9 mouse cellular contexts compared by ENCODE assay signal in the genomic region with DNA sequence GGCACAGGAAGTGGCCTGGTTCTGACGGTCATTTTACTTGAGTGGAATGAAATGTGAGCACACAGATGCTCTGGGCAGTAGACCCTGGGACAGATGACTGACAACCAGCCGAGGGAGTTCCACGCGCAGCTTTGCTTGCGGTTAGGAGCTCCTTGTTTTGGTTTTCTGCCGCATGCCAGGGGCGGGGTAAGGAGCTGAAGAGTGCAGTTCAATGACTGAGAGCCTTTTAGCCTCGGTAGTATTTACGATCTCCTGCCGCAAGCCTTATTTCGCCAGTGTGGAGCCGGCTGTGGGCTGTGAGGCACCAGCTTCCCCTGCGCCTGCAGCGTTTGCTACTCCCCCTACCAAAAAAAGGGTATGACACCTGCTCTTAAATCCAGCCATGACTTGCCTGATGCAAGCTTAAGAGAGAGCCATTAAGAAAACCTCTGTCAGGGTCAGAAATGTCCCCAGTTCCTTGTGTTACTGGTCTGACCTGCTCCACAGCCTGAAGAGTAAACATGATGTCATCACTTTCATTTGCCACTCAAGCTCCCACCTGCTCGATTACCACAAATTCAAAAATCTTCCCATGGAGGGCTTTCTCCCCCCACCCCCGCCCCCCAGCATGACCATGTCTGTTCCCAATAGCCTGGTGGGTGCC. TPM values are rescaled to one million over a fixed set of nuclear protein-coding genes. Genes with fewer than 3 reads are reported as not detected.
DNase-seq lines count a peak whose midpoint lies in the region; ATAC-seq and TF ChIP-seq lines count a peak whose summit lies in the region.
"Had no signal": no experiment of that assay in that cellular context is flagged by ENCODE, and none has a peak within 500 bp of the region (broad histone marks: within the 10 kb centered on the region; RNA-seq: fewer than 3 reads in every experiment).

No protein-coding gene starts in this region.

- POLR2A ChIA-PET in Patski (lab: Charles Lee) = interaction anchor here (0.7 kb wide), 1 partner anchor 693 kb away, joined by 3 read pairs; no protein-coding TSS in a partner anchor

- in situ Hi-C loops in Patski (cut with MboI; ENCODE audit: low pct_unique_long_range_greater_than_20kb) = no loop called here

- no peak overlapping the region for H3K4me3 ChIP-seq in heart, embryonic 11.5 days (ENCODE audit: low read depth, low read length)
- peak overlapping the region; percentile 7; the same call in 1 of the 2 replicates for H3K4me3 ChIP-seq in intestine, embryonic 15.5 days (replicated peaks)

- H3K4me1 ChIP-seq in heart, embryonic 11.5 days (ENCODE audit: control insufficient read depth, insufficient read depth, low read length) = no peaks in the 10 kb centered on the region
- H3K4me1 ChIP-seq in intestine, embryonic 15.5 days (replicated peaks) = peaks cover 12% of the 10 kb centered on the region; the same call in 1 of the 2 replicates

- CTCF ChIA-PET in Patski (lab: Charles Lee) = interaction anchor here (1.3 to 1.4 kb wide), 2 partner anchors 19 to 356 kb away, joined by 3 read pairs; no protein-coding TSS in a partner anchor

- no peak overlapping the region for H3K9ac ChIP-seq in heart, embryonic 11.5 days (ENCODE audit: low read depth, low read length)
- H3K9ac ChIP-seq in intestine, embryonic 15.5 days = peak overlapping the region; percentile 37; the same call in 1 of the 2 replicates

- peaks cover 4% of the 10 kb centered on the region; the same call in 1 of the 2 replicates for H3K27me3 ChIP-seq in heart, embryonic 11.5 days (ENCODE audit: control insufficient read depth, insufficient read depth, low read length)
- H3K27me3 ChIP-seq in Patski = peaks cover 13% of the 10 kb centered on the region
- no peaks in the 10 kb centered on the region for H3K27me3 ChIP-seq in intestine, embryonic 15.5 days (replicated peaks)

- H3K4me2 ChIP-seq in heart, embryonic 11.5 days = peak overlapping the region; percentile 11; the same call in 1 of the 2 replicates
- H3K4me2 ChIP-seq in intestine, embryonic 15.5 days (replicated peaks) = peak overlapping the region; percentile 49

- TF ChIP-seq CTCF in Patski (IDR thresholded peaks at IDR 0.05) = no peak

- no peak overlapping the region for H3K27ac ChIP-seq in heart, embryonic 11.5 days (ENCODE audit: low read depth, low read length)
- H3K27ac ChIP-seq in intestine, embryonic 15.5 days = peak overlapping the region; percentile 70; the same call in 1 of the 2 replicates

- H3K9me3 ChIP-seq in heart, embryonic 11.5 days (replicated peaks; ENCODE audit: control insufficient read depth, low read length) = no peaks in the 10 kb centered on the region
- no peaks in the 10 kb centered on the region for H3K9me3 ChIP-seq in intestine, embryonic 15.5 days

- intact Hi-C loops in heart, postnatal 14 days (cut with DNase I) = no loop called here
- intact Hi-C loops in gastrocnemius, postnatal 14 days (cut with DNase I; ENCODE audit: low total_unique reads) = no loop called here

- ATAC-seq in heart, embryonic 11.5 days (replicated peaks; ENCODE audit: insufficient number of reproducible peaks, low FRiP score, low TSS enrichment) = no peak
- ATAC-seq in Patski = peak; percentile 21
- peak; percentile 85 for ATAC-seq in intestine, embryonic 15.5 days
- no peak for ATAC-seq in erythroblast, adult 5-6 weeks (replicated peaks; ENCODE audit: low FRiP score, poor library complexity, severe bottlenecking)

- no peak for DNase-seq in heart, postnatal 14 days
- DNase-seq in Patski (ENCODE audit: low read depth, low spot score) = no peak
- DNase-seq in lung, postnatal 25 days (ENCODE audit: low spot score) = peak; percentile 37
- no peak for DNase-seq in gastrocnemius, postnatal 14 days
- no peak for DNase-seq in Muller cell, postnatal 12 days (ENCODE audit: inconsistent ontology term)
- DNase-seq: gastrocnemius, postnatal 25 days had no signal

- WGBS in heart, embryonic 11.5 days (ENCODE audit: insufficient replicate concordance) = 26% methylated on average over 16 of the region's 16 CpGs
- 8% methylated on average over 16 of the region's 16 CpGs for WGBS in intestine, embryonic 15.5 days

- H3K36me3 ChIP-seq in heart, embryonic 11.5 days (ENCODE audit: control insufficient read depth, insufficient read depth, low read length) = no peaks in the 10 kb centered on the region
- no peaks in the 10 kb centered on the region for H3K36me3 ChIP-seq in intestine, embryonic 15.5 days

RNA-seq across cellular contexts. Expression of gene Entpd3, which starts 7.5 kb away (rescaled TPM):
- polyA plus RNA-seq in heart, embryonic 11.5 days (2014; fragmentation: Nextera tagmentation; extraction: Ambion mirVana) = 0.20 and 0.66 TPM in 2 replicates
- under 1 TPM in 1 of 2 experiments, not detected in 1; 0.24 TPM for total RNA-seq in heart, postnatal 14 days (2021)
- polyA plus RNA-seq in Patski (2021) = not detected
- polyA plus RNA-seq in intestine, embryonic 15.5 days (2015; fragmentation: Nextera tagmentation; extraction: Ambion mirVana) = 2.2 TPM in 2 replicates
- total RNA-seq in gastrocnemius, postnatal 14 days (2021) = not detected
- 0.63 TPM in 1 of 2 replicates, not detected in the other for total RNA-seq in erythroblast, adult 5-6 weeks (2015; ENCODE audit: low replicate concordance)
- total RNA-seq in erythroblast, adult 5-6 weeks (2017; ENCODE audit: low replicate concordance) = 0.17 TPM in 1 of 2 replicates, not detected in the other
- total RNA-seq: gastrocnemius, postnatal 25 days had no signal

RNA-seq across cellular contexts. Expression of gene Rpl14, which starts 24.1 kb away (rescaled TPM):
- polyA plus RNA-seq in heart, embryonic 11.5 days (2014; fragmentation: Nextera tagmentation; extraction: Ambion mirVana) = 644 and 729 TPM in 2 replicates
- total RNA-seq in heart, postnatal 14 days (2021) = 100 to 1,000 TPM; 270 to 309 TPM
- polyA plus RNA-seq in Patski (2021) = 525 TPM
- 818 and 905 TPM in 2 replicates for polyA plus RNA-seq in intestine, embryonic 15.5 days (2015; fragmentation: Nextera tagmentation; extraction: Ambion mirVana)
- 100 to 1,000 TPM; 386 to 432 TPM for total RNA-seq in gastrocnemius, postnatal 14 days (2021)
- 365 and 373 TPM in 2 replicates for total RNA-seq in erythroblast, adult 5-6 weeks (2015; ENCODE audit: low replicate concordance)
- total RNA-seq in erythroblast, adult 5-6 weeks (2017; ENCODE audit: low replicate concordance) = 312 and 351 TPM in 2 replicates

RNA-seq across cellular contexts. Expression of gene Eif1b, which starts 55.1 kb away (rescaled TPM):
- polyA plus RNA-seq in heart, embryonic 11.5 days (2014; fragmentation: Nextera tagmentation; extraction: Ambion mirVana) = 156 and 157 TPM in 2 replicates
- 10 to 100 TPM; 53.1 to 58.3 TPM for total RNA-seq in heart, postnatal 14 days (2021)
- polyA plus RNA-seq in Patski (2021) = 51.3 TPM
- polyA plus RNA-seq in intestine, embryonic 15.5 days (2015; fragmentation: Nextera tagmentation; extraction: Ambion mirVana) = 142 and 167 TPM in 2 replicates
- 10 to 100 TPM; 35.2 to 37.2 TPM for total RNA-seq in gastrocnemius, postnatal 14 days (2021)
- 23.6 and 24.2 TPM in 2 replicates for total RNA-seq in erythroblast, adult 5-6 weeks (2015; ENCODE audit: low replicate concordance)
- total RNA-seq in erythroblast, adult 5-6 weeks (2017; ENCODE audit: low replicate concordance) = 17.6 and 31.2 TPM in 2 replicates

Comparison
In these comparisons a context has a peak if more than half of its experiments do, and no peak if none do; other contexts are left out.
1. ATAC-seq: peak in Patski (single experiment) and intestine, embryonic 15.5 days (single experiment); none in heart, embryonic 11.5 days (single experiment) and erythroblast, adult 5-6 weeks (single experiment).